Mouse (Mus musculus) cerebellum, postnatal 36 days (tissue): ENCODE data around the gene Fabp3.
A peak's percentile ranks its signal among the peaks of the same experiment; 100 is the strongest.

Source experiments
- DNase-seq, 2 experiments: peaks; one replicate each; pipeline ENCODE4 v3.0.0; 2021 to 2022; ENCODE audit warnings: mixed read lengths in 2 of 2

Gene Fabp3

DNA sequence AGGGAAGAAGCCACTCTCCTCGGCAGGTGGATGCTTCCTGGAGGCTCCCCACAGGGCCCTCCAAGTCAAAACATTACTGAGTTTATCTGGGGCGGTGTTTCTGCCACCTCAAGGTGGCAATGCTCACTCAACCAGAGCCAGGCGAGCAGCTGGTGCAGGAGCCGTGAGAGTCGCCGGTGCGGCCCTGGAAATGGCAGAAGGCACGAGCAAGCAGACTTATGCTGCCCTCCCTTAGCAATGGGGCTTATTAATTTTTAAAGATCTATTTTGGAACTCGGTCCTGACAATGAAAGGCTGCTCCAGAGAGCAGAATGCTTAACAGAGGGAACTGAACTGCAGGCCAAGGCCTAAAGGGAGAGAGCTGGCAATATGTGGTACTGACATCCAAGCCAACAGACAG lies 19.0 kb downstream of the Fabp3 start:
- peak; percentile 72 to 76 for DNase-seq

GRCm38 (mm10) chr4:130335867-130336266 lies 27.5 kb downstream of the Fabp3 start:
- no peak for DNase-seq

DNA sequence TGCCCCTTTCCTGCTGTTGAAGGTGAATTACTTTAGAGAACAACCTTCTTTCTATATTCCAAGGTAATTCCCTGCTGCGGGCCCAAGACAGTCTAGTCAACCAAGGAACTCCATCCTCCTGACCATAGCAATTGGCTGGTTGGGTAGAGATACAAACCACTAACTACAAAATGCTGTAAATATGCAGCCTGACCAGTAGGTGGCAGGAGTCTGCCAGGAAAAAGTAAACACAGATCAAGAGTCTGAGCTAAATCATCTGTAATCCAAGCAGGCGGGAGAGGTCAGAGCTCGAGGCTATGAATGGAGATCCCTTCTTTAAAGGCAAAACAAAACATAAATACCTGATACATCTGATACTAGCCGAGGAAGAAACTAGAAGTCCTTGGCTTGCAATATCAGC lies 33.3 kb downstream of the Fabp3 start:
- peak; percentile 52 to 57 for DNase-seq

DNA sequence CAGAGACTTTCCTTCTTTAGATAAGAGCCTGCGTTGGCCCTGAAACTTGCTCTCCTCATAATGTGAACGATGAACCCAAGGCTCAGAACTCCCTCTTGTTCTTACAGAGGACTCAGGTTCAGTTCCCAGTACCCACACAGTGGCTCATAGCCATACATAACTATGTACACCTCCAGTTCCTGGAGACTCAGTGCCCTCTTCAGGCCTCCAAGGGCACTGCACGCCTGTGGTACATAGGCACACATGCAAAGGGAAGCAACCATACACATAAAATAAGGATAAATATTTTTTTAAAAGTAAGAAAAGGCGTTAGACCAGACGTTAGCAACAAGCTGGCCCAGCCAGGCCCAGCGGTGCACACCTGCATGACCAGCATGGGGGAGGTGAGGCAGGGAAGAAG lies 41.3 kb downstream of the Fabp3 start:
- no peak for DNase-seq

GRCm38 (mm10) chr4:130350690-130351422 lies 42.5 kb downstream of the Fabp3 start:
- DNase-seq = no peak

- no peak for DNase-seq
Measured at GRCm38 (mm10) chr4:130352588-130352987, 44.2 kb downstream of the Fabp3 start.

DNA sequence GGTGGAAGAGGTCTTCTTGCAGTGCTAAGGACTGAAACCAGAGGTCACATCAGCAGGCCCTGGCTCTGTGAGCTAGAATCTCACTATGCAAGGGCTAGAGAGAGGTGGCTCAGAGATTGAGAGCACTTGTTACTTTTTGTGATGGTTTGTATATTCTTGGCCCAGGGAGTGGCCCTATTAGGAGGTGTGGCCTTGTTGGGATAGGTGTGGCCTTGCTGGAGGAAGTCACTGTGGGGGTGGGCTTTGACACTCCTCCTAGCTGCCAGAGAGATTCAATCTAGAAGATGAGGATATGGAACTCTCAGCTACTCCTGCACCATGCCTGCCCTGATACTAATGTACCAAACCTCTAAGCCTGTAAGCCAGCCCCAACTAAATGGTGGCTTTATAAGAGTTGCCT lies 49.6 kb downstream of the Fabp3 start:
- no peak for DNase-seq

DNA sequence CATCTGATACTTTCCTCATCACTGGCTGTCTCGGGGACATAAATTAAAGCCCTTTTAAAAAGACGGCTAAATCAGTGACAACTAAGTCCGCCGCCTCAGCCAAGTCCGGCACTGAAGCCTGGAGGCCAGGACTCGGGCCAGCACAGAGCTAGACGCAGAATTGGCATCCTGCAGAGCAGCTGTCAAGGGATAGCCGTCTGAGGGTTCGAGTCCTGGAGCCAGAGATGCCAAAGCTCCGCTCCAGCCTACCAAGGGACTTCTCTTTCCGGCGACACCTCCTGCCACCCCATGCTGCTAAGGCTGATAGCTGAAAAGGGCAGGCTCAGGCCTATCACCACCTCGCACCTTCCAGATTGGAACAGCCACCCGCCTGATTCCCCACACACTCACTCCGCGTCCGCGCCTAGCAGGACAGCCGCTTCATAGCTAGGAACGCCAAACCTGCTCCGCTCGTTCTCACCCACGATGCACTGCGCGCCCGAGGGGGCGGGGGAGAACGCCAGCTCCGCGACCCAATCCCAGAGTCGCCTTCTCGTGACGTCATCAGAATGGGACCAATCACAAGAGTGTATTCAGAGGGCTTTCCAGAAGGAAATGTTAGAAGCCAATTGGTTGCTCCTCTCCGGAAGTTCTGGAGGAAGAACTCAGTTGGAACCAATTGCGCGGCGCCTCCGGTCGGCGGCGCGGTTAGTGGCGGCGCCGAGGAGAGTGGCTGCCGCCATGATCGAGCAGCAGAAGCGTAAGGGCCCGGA lies 51.3 kb downstream of the Fabp3 start, which contains the start of the genes Zcchc17 and Snrnp40:
Gene Zcchc17 (minus strand): TSS at position 458 of the 752 bp plus-strand sequence.
Gene Snrnp40 (plus strand): TSS at position 647 of the 752 bp plus-strand sequence.
- DNase-seq = peak; percentile 99

DNA sequence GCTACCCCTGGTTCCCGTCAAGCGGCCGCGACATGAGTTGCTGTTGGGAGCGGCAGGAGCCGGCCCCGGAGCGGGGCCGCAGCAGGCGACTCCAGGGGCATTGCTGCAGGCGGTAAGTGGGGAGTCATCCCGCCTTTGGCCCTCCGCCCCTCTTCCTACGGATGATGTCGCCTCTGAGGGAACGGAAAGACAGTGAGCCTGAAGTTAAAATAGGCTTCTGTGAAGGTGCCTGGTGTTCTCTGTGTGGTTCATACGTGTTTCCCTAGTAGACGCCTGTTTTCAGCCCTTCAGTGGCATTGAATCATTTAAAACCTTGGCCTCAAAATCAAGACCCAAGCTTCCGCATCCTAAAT lies 51.8 kb downstream of the Fabp3 start:
- no peak for DNase-seq
